Mouse (Mus musculus): Measurements from ENCODE around the gene Cdh5.
"Not testable (repeated sequence)": the region's sequence is repeated elsewhere in the genome, so short reads cannot be mapped to it uniquely, and the experiment has no call there.

Gene Cdh5

GRCm38 (mm10) chr8:104101415-104101814 lies at the start of gene Cdh5:
TSS of gene Cdh5 (plus strand) at chr8:104101625.
- in situ Hi-C loops (cut with MboI; ENCODE audit: unreplicated experiment in 2 of 2), result loop anchor here in 1 of 2 experiments (10.0 kb wide), 1 partner anchor 243 kb away; no protein-coding TSS in a partner anchor

DNA sequence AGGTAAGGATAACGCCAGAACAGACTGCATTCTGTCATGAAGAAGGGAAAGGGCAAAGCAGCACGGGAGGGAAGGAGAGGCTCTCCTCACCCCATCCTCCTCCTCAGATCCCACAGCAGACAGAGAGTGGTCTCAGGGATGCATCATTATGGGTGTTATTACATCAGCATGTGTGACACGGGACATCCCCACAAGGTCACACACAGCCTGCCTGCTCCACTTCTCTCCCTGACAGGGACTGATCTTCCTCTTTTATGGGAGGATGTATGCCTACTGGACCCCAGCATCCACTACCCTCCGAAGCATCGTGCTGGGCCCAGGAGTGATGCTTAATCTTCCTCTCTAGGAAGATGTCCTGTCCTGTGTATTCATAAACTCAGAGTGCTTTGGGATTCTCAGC lies 41.5 kb upstream of the Cdh5 start:
- in situ Hi-C loops (cut with MboI; ENCODE audit: unreplicated experiment in 2 of 2), result loop anchor here in 1 of 2 experiments (25.0 kb wide), 1 partner anchor 873 kb away; no protein-coding TSS in a partner anchor

GRCm38 (mm10) chr8:104060446-104060845 lies 41.0 kb upstream of the Cdh5 start:
- in situ Hi-C loops (cut with MboI; ENCODE audit: unreplicated experiment in 2 of 2), result loop anchor here in 1 of 2 experiments (25.0 kb wide), 1 partner anchor 873 kb away; no protein-coding TSS in a partner anchor

GRCm38 (mm10) chr8:104061048-104061988 lies 40.1 kb upstream of the Cdh5 start:
- in situ Hi-C loops (cut with MboI; ENCODE audit: unreplicated experiment in 2 of 2), result loop anchor here in 1 of 2 experiments (25.0 kb wide), 1 partner anchor 874 kb away; no protein-coding TSS in a partner anchor

GRCm38 (mm10) chr8:104061989-104062820 lies 39.2 kb upstream of the Cdh5 start:
- in situ Hi-C loops (cut with MboI; ENCODE audit: unreplicated experiment in 2 of 2), result loop anchor here in 1 of 2 experiments (25.0 kb wide), 1 partner anchor 875 kb away; no protein-coding TSS in a partner anchor

DNA sequence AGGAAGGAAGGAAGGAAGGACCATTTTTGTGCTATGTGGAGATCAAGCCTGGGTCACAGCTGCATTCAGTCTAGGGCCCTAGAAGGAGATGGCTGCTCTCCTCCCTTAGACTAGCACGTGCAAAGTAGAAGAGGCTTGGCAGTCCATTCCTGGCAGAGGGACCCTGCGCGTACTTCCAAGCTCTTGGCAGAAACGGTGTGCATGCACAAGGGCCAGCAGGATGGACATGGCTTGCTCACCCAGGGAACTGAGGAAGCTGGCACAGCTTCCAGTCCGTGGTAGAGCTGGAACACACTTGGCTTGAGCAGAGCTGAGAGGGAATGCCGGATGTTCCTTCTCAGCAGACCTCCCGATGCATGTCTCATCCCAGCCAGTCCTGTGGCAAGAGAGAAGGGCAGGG lies 36.2 kb upstream of the Cdh5 start:
- in situ Hi-C loops (cut with MboI; ENCODE audit: unreplicated experiment in 2 of 2), result loop anchor here in 1 of 2 experiments (25.0 kb wide), 1 partner anchor 878 kb away; no protein-coding TSS in a partner anchor

DNA sequence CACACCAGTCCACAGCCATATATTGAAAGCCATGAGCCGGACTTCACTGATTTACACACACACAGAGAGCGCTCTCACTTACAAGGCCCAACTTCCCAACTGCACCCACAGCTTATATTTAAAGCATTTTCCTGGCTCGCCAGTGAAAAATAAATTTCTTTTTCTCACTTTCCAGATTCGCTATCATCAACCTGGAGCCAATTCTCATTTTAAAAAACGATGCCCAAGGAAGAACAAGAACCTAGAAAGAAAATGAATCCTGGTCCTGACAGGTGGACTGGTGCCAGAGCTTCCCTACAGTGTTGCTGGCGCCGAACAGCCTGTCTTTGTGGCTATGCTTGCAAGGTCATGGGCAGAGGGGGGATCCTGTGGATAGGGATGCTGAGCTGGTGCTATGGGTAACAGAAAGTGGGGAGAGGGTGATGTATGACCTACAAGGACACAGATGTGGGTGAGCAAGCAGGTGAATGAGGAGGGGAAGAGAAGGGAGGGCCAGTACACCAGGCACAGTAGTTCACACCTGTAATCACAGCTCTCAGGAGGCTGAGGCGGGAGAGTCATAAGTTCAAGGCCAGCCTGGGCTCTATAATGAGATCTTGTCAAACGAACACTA lies 35.4 kb upstream of the Cdh5 start:
- in situ Hi-C loops (cut with MboI; ENCODE audit: unreplicated experiment in 2 of 2), result loop anchor here in 1 of 2 experiments (25.0 kb wide), 1 partner anchor 879 kb away; no protein-coding TSS in a partner anchor

DNA sequence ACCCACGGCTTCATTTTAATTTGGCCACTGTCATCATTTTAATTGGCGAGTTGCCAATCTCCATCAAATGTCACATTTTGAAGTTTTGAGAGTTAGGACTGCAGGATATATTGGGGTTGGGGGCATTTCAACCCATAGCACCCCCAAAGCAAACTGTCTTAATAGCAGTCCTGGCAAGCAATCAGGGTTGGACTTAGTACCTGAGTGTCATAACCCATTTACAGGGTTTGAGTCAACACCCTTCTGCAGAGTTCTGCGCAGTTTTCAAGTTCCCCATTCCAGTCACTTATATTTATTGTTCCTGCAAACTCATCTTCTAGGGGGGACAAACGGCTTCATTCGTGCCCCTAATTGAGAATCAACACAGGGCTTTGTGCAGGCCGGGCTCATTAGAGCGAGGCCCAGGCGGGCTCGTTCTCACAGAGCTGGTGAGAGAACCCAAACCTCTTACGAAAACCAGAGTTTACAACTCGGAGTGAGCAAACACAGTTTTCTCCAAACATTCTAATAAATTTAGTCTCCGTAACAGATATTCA lies 34.0 kb upstream of the Cdh5 start:
- in situ Hi-C loops (cut with MboI; ENCODE audit: unreplicated experiment in 2 of 2), result loop anchor here in 1 of 2 experiments (25.0 kb wide), 1 partner anchor 880 kb away; no protein-coding TSS in a partner anchor

GRCm38 (mm10) chr8:104068421-104069035 lies 32.9 kb upstream of the Cdh5 start:
- in situ Hi-C loops (cut with MboI; ENCODE audit: unreplicated experiment in 2 of 2), result loop anchor here in 1 of 2 experiments (25.0 kb wide), 1 partner anchor 881 kb away; no protein-coding TSS in a partner anchor

DNA sequence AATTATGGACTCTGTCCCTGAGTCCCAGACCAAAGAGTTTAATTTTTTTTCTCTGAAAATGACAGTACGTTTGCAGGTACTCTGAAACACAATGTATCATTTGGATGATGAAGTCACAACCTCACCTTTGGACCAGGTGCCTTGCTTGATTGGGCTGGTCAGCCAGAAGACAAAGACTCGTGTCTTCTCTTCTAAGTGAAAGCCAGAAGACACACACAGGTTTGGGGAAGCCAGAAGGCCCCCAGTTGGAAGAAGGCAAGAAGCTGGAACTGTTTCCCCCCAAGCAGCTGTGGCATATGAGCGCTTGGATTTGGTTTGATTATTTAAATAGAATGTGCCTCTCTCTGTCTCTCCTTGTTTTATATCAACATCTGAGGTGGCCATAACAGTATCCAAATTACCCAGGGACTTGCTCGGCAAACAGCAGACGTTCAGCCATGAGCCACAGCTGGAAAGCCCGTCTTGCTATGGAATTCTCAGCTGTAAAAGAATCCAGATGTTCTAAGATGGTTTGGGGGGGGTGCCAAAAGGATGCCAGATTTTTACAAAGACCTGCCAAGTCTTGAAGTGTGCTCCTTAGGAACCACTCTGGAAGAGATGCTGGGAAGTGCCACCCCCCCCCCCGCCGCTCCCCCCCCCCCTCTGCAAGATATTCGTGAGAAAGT lies 31.1 kb upstream of the Cdh5 start:
- in situ Hi-C loops (cut with MboI; ENCODE audit: unreplicated experiment in 2 of 2), result loop anchor here in 1 of 2 experiments (25.0 kb wide), 1 partner anchor 883 kb away; no protein-coding TSS in a partner anchor

GRCm38 (mm10) chr8:104070949-104071348 lies 30.5 kb upstream of the Cdh5 start:
- in situ Hi-C loops (cut with MboI; ENCODE audit: unreplicated experiment in 2 of 2), result loop anchor here in 1 of 2 experiments (25.0 kb wide), 1 partner anchor 884 kb away; no protein-coding TSS in a partner anchor

DNA sequence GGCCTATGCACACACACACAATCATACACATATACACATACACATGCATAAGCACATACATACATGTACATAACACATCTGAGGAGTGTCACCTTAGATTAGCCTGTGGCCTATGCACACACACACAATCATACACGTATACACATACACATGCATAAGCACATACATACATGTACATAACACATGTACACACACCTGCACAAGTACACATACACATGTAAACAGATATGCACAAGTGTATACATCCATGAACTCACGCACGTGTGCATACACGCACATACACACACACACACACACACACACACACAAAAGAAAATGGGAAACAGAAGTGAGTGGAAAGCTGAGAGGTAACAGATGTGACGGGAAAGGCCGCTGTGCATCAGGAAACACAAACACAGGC lies 26.3 kb upstream of the Cdh5 start:
- in situ Hi-C loops (cut with MboI; ENCODE audit: unreplicated experiment in 2 of 2), result no loop called here

DNA sequence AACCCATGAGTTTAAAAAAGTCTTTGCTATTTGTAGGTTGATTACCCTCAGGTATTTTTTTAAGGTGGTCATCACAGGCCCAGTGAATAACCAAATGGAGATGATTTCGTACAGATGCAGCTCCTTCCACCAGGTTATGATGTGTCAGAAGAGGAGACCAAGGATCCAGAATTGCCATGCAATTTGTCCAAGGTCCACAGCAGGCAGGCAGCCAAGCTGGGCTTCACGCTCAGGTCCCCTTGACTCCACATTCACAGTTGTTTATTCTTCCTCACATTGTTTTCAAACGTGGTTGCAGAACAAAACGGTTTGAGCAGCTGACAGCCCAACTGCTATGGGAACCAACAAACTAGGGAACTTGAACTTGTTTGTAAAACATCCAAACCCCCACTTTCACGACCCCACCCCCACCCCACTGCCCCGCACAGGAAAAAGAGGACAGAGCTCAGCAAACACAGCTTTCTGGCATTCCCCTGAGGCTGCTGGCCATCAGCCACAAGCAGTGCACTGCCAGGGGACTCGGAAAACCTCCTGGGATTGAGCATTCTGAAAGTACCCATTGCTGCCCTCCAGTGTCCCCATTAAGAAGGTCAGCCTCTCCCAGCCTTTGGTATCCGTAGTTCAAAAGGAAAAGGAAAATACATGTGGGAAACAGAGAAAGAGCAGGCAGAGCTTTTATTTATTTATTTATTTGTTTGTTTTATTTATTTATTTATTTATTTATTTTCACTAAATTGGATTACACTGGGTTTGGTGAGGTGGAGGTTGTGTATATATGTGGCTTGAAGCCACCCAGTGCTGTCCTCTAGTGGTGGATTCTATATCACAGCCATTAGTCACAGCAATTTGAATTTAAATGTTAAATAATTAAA lies 24.6 kb upstream of the Cdh5 start:
- in situ Hi-C loops (cut with MboI; ENCODE audit: unreplicated experiment in 2 of 2), result no loop called here

GRCm38 (mm10) chr8:104078091-104078490 lies 23.3 kb upstream of the Cdh5 start:
- in situ Hi-C loops (cut with MboI; ENCODE audit: unreplicated experiment in 2 of 2), result no loop called here

GRCm38 (mm10) chr8:104085281-104085680 lies 16.1 kb upstream of the Cdh5 start:
- in situ Hi-C loops (cut with MboI; ENCODE audit: unreplicated experiment in 2 of 2), result no loop called here

- in situ Hi-C loops (cut with MboI; ENCODE audit: unreplicated experiment in 2 of 2), result no loop called here
Measured at GRCm38 (mm10) chr8:104086615-104087014, 14.8 kb upstream of the Cdh5 start.

DNA sequence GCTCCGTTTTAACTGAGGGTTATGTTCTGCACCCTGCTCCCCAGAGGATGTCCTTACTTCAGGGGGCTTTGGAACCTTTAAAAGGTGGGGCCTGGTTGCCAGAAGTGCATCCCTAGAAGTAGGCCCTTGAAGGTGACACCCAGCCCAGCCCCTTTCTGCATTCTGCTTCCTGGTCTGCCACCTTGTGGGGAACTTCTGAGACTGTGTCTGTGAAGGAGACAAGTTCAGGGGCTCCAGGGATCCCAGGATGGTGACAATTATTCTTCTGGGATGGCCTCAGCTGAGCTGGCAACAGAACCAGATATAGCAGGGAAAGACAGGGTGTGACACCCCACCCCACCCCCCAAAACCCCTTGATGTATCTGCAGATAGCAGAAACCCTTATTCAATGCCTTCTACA lies 14.3 kb upstream of the Cdh5 start:
- in situ Hi-C loops (cut with MboI; ENCODE audit: unreplicated experiment in 2 of 2), result no loop called here

DNA sequence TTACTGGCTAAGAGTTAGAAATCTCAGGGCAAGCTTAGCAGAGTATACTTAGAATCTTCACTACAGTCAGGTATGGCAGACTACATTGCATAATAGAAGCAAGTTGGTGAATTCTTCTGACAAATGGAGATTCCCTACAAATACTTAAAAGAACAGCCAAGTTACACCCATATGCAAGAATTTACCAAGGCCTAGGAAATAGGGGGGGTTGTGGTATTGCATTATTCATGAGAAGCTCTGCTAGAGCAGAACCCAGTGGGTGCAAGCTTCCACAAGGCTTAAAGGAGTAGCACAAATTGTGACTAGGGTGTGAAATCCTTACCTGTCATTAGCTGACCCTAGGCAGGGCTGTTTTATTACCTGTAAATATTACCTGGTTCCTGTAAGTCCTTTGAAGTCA lies 13.5 kb upstream of the Cdh5 start:
- in situ Hi-C loops (cut with MboI; ENCODE audit: unreplicated experiment in 2 of 2), result not testable (repeated sequence)
